Mouse (Mus musculus) lung, embryonic 14.5 days (tissue): ENCODE measurements around the gene Gnai2. TPM values are rescaled to one million over a fixed set of nuclear protein-coding genes. Genes with fewer than 3 reads are reported as not detected.

Experiments
- ATAC-seq: fragments of 200-750 bp; cut with Nextera tagmentation; 2 replicates; pipeline ENCODE4 v1.8.0; 2017; ENCODE audit warnings: mild to moderate bottlenecking, moderate TSS enrichment, moderate library complexity; ENCODE audit not compliant: insufficient read depth
- DNase-seq: peaks from one replicate; pipeline ENCODE4 v3.0.0-alpha.2; 2015
- H3K27ac ChIP-seq: fragments of 300-500 bp; sonication (generic); 2 replicates; pipeline ENCODE4 v1.5.1; 2014; ENCODE audit warnings: low read depth, mild to moderate bottlenecking, moderate library complexity
- H3K27me3 ChIP-seq: fragments of 300-500 bp; sonication (generic); 2 replicates; pipeline ENCODE4 v1.6.1; 2014; ENCODE audit warnings: low read length, control low read depth; ENCODE audit not compliant: insufficient read depth
- H3K36me3 ChIP-seq: fragments of 300-500 bp; sonication (generic); 2 replicates; pipeline ENCODE4 v1.6.1; 2014; ENCODE audit warnings: control low read depth; ENCODE audit not compliant: insufficient read depth
- H3K4me1 ChIP-seq: fragments of 300-500 bp; sonication (generic); 2 replicates; pipeline ENCODE4 v1.6.1; 2014; ENCODE audit warnings: antibody characterized with exemption, control low read depth; ENCODE audit not compliant: insufficient read depth
- H3K4me2 ChIP-seq: fragments of 300-500 bp; sonication (generic); 2 replicates; pipeline ENCODE4 v1.6.1; 2014; ENCODE audit warnings: mild to moderate bottlenecking
- H3K4me3 ChIP-seq: fragments of 300-500 bp; sonication (generic); 2 replicates; pipeline ENCODE4 v1.5.1; 2014; ENCODE audit warnings: low read depth, low read length
- H3K9ac ChIP-seq: fragments of 300-500 bp; sonication (generic); 2 replicates; pipeline ENCODE4 v1.6.1; 2014
- H3K9me3 ChIP-seq: fragments of 300-500 bp; sonication (generic); 2 replicates; pipeline ENCODE4 v1.6.1; 2016; ENCODE audit warnings: low read depth, low read length, control low read depth
- CTCF ChIP-seq: IDR thresholded peaks from 2 replicates; pipeline ENCODE4 v1.5.1; 2016; ENCODE audit warnings: antibody characterized with exemption, low read depth
- WGBS: fragments of 180-500 bp; shearing (Covaris S2); extraction: QIAGEN DNeasy Blood & Tissue Kit; methylation state at CpG from one replicate; pipeline ENCODE4 v1.1.7; 2014; 5-methylcytosine and 5-hydroxymethylcytosine counted together
- polyA plus RNA-seq: library from polyadenylated mRNA; unstranded; fragments of >200 nt; fragmentation: Nextera tagmentation; extraction: Ambion mirVana; gene quantifications from 2 replicates; pipeline ENCODE4 v1.2.1, GENCODE M21; 2014

The Gnai2 gene
- polyA plus RNA-seq, 1 experiment from 2014 or later, result 419 TPM

- DNase-seq (peak; percentile 37), ATAC-seq (peak; percentile 16)
- Histone ChIP-seq H3K9me3 (no peaks in the 10 kb centered on the region), H3K4me1 (peaks cover 36% of the 10 kb centered on the region), H3K4me3 (no peak overlapping the region), H3K9ac (peak overlapping the region; percentile 36; the same call in 1 of the 2 replicates), H3K4me2 (peak overlapping the region; percentile 48), H3K27ac (peak overlapping the region; percentile 86), H3K27me3 (no peaks in the 10 kb centered on the region), H3K36me3 (peaks cover 58% of the 10 kb centered on the region)
- TF ChIP-seq CTCF, result no peak
- WGBS, result 40% methylated on average over 15 of the region's 15 CpGs
Measured at GRCm38 (mm10) chr9:107626158-107626843, 8.9 kb downstream of the Gnai2 start.

DNA sequence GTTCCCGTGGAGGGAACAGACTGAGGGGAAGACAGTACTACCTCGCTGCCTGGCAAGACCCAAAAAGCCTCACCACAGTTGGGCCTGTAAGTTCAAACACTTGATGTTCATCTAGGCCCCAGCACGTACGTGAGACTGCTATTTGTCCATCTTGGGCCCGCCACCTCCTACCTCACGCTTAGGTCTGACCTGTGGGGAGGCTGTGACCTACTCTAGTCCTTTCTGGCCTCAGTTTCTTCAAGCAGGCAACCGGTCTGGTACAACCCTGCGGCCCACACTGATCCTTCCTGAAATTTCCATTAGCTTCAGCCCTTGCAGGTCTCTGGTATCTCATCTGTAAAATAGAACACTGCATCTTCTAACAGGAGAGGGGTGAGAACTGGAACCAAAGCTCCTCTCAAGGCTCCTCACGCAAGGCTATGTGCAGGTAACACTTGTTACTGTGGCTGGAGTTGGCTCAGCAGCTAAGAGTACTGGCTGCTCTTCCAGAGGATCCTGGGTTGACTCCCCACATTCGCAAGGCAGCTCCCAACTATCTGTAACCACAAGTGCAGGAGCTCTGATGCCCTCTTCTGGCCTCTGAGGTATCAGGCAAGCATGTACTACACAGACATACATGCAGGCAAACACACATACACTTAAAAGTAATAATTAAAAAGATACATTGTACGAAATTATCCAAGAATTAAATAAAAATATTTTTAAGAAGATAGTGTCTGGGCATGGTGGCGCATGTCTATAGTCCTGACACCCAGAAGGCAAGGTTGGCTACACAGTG is 9.6 kb downstream of the Gnai2 start:
- peak; percentile 29; the same call in 1 of the 2 replicates for TF ChIP-seq CTCF
- no peak overlapping the region for H3K4me3 ChIP-seq
- H3K27me3 ChIP-seq, result no peaks in the 10 kb centered on the region
- H3K4me1 ChIP-seq, result peaks cover 32% of the 10 kb centered on the region
- 87% methylated on average over 12 of the region's 12 CpGs for WGBS
- H3K27ac ChIP-seq, result 0 out of 2 replicates have a peak overlapping the region, but pooled peaks have one; percentile 54
- no peak for DNase-seq
- no peaks in the 10 kb centered on the region for H3K9me3 ChIP-seq
- no peak overlapping the region for H3K9ac ChIP-seq
- H3K4me2 ChIP-seq, result 0 out of 2 replicates have a peak overlapping the region, but pooled peaks have one; percentile 48
- ATAC-seq, result no peak
- H3K36me3 ChIP-seq, result peaks cover 59% of the 10 kb centered on the region

DNA sequence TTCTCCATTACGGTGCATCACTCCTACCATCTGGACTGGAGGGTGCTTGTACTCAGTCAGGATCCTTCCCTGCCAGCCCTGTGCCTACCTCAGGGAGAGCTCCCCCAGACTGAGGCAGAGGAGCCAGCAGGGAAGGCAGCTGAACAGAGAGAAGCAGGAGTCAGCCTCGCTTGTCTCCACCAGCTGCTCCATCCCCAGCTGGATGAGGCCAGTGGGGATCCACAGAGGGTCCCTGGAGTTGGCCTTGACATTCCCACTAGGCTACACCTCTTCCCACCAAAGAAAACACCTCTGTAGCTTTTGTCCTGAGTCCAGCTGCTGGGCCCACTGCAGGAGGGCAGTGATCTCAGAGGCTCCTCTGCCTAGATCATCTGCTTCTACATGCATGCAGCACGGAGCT is 10.2 kb downstream of the Gnai2 start:
- Histone ChIP-seq H3K36me3 (peaks cover 65% of the 10 kb centered on the region), H3K9ac (no peak overlapping the region; the same call in 1 of the 2 replicates), H3K4me3 (no peak overlapping the region), H3K4me2 (no peak overlapping the region), H3K27me3 (no peaks in the 10 kb centered on the region), H3K9me3 (no peaks in the 10 kb centered on the region), H3K27ac (peak overlapping the region; percentile 54; the same call in 1 of the 2 replicates), H3K4me1 (peaks cover 26% of the 10 kb centered on the region)
- DNase-seq (no peak), ATAC-seq (no peak)
- 82% methylated on average over 3 of the region's 3 CpGs for WGBS
- TF ChIP-seq CTCF, result no peak

- Histone ChIP-seq H3K9me3 (no peaks in the 10 kb centered on the region), H3K36me3 (peaks cover 68% of the 10 kb centered on the region), H3K9ac (no peak overlapping the region; the same call in 1 of the 2 replicates), H3K27ac (peak overlapping the region; percentile 54; the same call in 1 of the 2 replicates), H3K4me2 (no peak overlapping the region), H3K27me3 (no peaks in the 10 kb centered on the region), H3K4me1 (peaks cover 26% of the 10 kb centered on the region), H3K4me3 (no peak overlapping the region)
- no peak for TF ChIP-seq CTCF
- ATAC-seq (no peak), DNase-seq (peak; percentile 40)
- 68% methylated on average over 5 of the region's 5 CpGs for WGBS
Measured at GRCm38 (mm10) chr9:107624539-107624938, 10.6 kb downstream of the Gnai2 start.

DNA sequence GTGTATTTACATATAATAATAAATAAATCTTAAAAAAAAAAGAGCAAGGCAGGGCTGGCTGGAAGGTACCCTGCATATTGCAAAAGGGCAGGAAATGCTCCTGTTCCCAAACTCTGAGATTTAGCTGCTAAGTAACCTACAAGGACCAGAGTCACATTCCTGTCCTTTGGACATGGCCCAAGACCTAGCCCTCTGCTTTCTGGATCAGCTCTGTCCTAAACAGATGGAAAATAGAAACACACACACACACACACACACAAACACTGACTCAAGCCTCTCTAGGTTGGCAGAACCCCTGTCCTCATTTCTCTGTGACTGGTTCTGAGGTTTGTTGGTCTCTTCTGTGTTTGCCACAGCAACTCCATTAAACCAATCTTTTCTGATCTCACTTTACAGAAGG is 14.2 kb downstream of the Gnai2 start:
- Histone ChIP-seq H3K27me3 (no peaks in the 10 kb centered on the region), H3K36me3 (peaks cover 84% of the 10 kb centered on the region), H3K4me3 (no peak overlapping the region), H3K9ac (no peak overlapping the region), H3K27ac (no peak overlapping the region), H3K4me1 (peaks cover 12% of the 10 kb centered on the region), H3K4me2 (no peak overlapping the region), H3K9me3 (no peaks in the 10 kb centered on the region)
- ATAC-seq (no peak), DNase-seq (no peak)
- TF ChIP-seq CTCF, result no peak

DNA sequence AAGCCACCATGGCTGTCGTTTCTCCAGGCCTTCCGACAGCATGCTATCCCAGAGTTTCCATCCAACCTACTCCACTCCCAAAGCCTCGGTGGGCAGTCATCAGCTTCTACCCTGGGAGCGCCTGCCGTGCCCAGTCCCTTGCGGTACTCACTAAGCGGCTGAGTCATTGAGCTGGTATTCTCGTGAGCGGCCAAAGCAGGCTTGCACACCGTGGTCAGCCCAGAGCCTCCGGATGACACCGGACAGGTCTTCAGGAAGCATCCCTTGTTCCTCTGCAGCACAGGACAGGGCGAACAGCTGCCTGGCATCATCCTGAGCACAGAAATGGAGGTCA is 15.7 kb downstream of the Gnai2 start:
- TF ChIP-seq CTCF, result no peak
- no peak overlapping the region for H3K4me3 ChIP-seq
- 42% methylated on average over 13 of the region's 13 CpGs for WGBS
- ATAC-seq (no peak; the same call in 1 of the 2 replicates), DNase-seq (no peak)
- H3K4me1 ChIP-seq, result peaks cover 12% of the 10 kb centered on the region
- H3K9ac ChIP-seq, result no peak overlapping the region
- peaks cover 84% of the 10 kb centered on the region for H3K36me3 ChIP-seq
- H3K27ac ChIP-seq, result peak overlapping the region; percentile 86; the same call in 1 of the 2 replicates
- no peak overlapping the region for H3K4me2 ChIP-seq
- no peaks in the 10 kb centered on the region for H3K27me3 ChIP-seq
- no peaks in the 10 kb centered on the region for H3K9me3 ChIP-seq
